ENCODE assay signal across 19 mouse cellular contexts in the genomic region with DNA sequence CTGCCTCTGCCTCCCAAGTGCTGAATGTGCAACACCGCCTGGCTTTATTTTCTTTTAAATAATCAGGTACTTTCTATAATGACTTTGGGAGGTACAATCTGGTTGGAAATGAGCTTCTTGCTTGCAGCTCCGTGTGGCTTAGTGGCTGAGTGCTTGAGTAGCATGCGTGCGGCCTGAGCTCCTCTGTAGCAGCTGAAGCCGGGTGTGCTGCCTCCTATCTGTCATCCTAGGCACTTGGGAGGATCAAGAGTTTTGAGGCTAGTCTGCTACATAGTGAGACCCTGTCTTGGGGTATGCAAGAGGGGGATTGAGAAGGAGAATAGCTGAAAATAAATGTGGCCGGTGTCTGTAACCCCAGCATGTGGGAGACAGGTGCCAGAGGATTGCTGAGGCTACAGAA.
"Had no signal": no experiment of that assay in that cellular context is flagged by ENCODE, and none has a peak within 500 bp of the region (broad histone marks: within the 10 kb centered on the region; RNA-seq: fewer than 3 reads in every experiment).

No protein-coding gene starts in this region.

- H3K4me1 ChIP-seq: liver, embryonic 15.5 days; midbrain, embryonic 13.5 days; midbrain, embryonic 15.5 days; neural tube, embryonic 12.5 days had no signal

- H3K4me2 ChIP-seq: liver, embryonic 15.5 days; lung, embryonic 14.5 days; midbrain, embryonic 11.5 days; midbrain, embryonic 13.5 days; midbrain, embryonic 15.5 days; neural tube, embryonic 12.5 days had no signal

- H3K9me3 ChIP-seq: liver, embryonic 15.5 days; megakaryocyte, embryonic 14.5 days; midbrain, embryonic 13.5 days; midbrain, embryonic 15.5 days; neural tube, embryonic 12.5 days had no signal

- DNase-seq: lung, adult 18-20 months; lung, embryonic 14.5 days; lung, postnatal 10 days; lung, postnatal 36 days; retina, postnatal 1 day; right cerebral cortex, adult 18-20 months; right cerebral cortex, postnatal 25 days; right cerebral cortex, postnatal 4 days; spleen, adult 18-20 months; thymus, adult 2 months; thymus, postnatal 25 days; thymus, postnatal 4 days had no signal

- H3K27me3 ChIP-seq: liver, embryonic 15.5 days; megakaryocyte, embryonic 14.5 days; midbrain, embryonic 13.5 days; midbrain, embryonic 15.5 days; neural tube, embryonic 12.5 days had no signal

- H3K27ac ChIP-seq: liver, embryonic 15.5 days; macrophage; midbrain, embryonic 13.5 days; midbrain, embryonic 15.5 days; neural tube, embryonic 12.5 days had no signal

- H3K9ac ChIP-seq: liver, embryonic 15.5 days; lung, embryonic 14.5 days; midbrain, embryonic 13.5 days; midbrain, embryonic 15.5 days; neural tube, embryonic 12.5 days had no signal

- H3K4me3 ChIP-seq: liver, embryonic 15.5 days; megakaryocyte, embryonic 14.5 days; midbrain, embryonic 13.5 days; midbrain, embryonic 15.5 days; neural tube, embryonic 12.5 days had no signal

- ATAC-seq: midbrain, embryonic 13.5 days; midbrain, embryonic 15.5 days had no signal
